Mouse (Mus musculus) lung, adult 2 months (tissue): ENCODE results near the gene Sephs1.

Experiments
- CTCF ChIP-seq: fragments of 200-500 bp; IDR thresholded peaks from 2 replicates; pipeline ENCODE4 v1.5.1; 2011; ENCODE audit warnings: mild to moderate bottlenecking, low read length, control low read depth; ENCODE audit not compliant: insufficient read depth
- POLR2A ChIP-seq: fragments of 200-500 bp; IDR thresholded peaks from 2 replicates; pipeline ENCODE4 v1.6.1; 2011; ENCODE audit warnings: low read depth, mild to moderate bottlenecking, control low read depth, low read length, borderline replicate concordance; ENCODE audit errors: extremely low read depth

GRCm38 (mm10) chr2:4896970-4897369 lies 15.6 kb downstream of the Sephs1 start:
- TF ChIP-seq CTCF (no peak), POLR2A (no peak)
